Mouse (Mus musculus) embryo, embryonic 10.5 days (tissue): ENCODE measurements at regions not wholly inside any gene's neighbourhood (a gene's known extent, or its start where the extent isn't known, plus 50 kb on each side); places are given as distances from the start of the nearest gene placed in this dataset.
"Not testable (repeated sequence)": the region's sequence is repeated elsewhere in the genome, so short reads cannot be mapped to it uniquely, and the experiment has no call there.

ENCODE experiments used
- DNase-seq: peaks from one replicate; pipeline ENCODE4 v3.0.0-alpha.2; 2015; ENCODE audit warnings: low spot score

DNA sequence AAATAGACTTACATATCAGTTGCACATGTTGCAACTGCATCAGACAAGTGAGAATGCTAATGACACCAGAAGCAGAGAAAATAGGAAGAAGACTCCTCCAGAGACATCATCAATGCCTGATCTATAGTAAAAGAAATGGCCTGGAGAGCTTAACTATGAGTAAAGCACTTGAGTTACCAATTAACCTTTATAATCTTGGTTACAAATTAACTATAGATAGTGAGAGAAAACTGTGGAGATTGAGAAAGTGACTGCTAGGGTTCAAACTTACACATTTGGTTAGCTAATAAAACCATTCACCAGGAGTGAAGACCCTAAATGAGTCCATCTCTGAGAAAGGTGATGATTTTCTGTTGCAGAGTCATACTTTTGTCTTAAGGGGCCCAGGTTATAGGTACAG lies 307.4 kb downstream of the Phex start:
- DNase-seq: no peak

DNA sequence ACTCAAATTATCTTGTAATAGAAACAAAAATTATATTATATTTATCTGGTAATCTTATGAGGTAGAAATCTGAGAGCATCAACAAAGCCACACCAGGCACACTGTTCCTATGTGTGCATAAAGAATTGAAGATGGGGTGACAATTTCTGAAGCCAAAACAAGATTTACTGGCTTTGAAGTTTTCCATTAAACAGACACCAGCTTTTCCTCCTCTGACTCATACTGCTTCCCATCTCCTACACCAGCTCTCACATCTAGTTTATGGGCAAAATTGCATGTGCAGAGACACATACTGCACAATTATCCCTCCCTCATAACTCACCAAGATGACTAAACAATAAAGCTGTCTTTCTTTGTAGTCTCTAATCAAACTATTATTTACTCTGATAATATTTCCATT lies 335.1 kb downstream of the Phex start:
- DNase-seq: no peak

- no peak for DNase-seq
Measured at GRCm38 (mm10) chrX:157079606-157080005, 335.5 kb downstream of the Phex start.

GRCm38 (mm10) chrX:157078061-157078460 lies 337.1 kb downstream of the Phex start:
- DNase-seq: not testable (repeated sequence)

- no peak for DNase-seq
Measured at GRCm38 (mm10) chrX:157076193-157076592, 338.9 kb downstream of the Phex start.

GRCm38 (mm10) chrX:157051629-157052315 lies 363.3 kb downstream of the Phex start:
- peak; percentile 4 for DNase-seq

DNA sequence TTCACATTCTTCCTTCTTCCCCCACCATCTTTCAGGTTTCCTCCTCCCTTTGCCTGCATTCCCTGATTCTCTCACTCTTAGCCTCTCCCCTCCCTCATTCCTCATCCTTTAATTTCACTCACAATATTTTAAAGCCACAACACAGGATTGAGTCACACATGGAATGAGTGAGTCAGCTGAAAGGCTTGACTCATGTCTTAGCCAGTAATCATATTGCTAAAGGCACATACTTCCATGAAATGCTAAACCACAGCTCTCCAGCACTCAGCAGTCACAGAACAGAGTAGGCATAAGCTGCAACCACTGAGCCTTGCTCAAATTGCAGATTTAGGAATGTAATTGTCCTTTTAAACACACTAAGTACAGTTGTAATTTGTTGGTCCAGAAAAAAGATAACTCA lies 386.2 kb downstream of the Phex start:
- DNase-seq: no peak

GRCm38 (mm10) chrX:157024343-157024742 lies 390.8 kb downstream of the Phex start:
- no peak for DNase-seq

GRCm38 (mm10) chrX:157021851-157022250 lies 393.3 kb downstream of the Phex start:
- DNase-seq: peak; percentile 1

- no peak for DNase-seq
Measured at GRCm38 (mm10) chrX:157020337-157020736, 394.8 kb downstream of the Phex start.

GRCm38 (mm10) chrX:156989986-156990518 lies 425.1 kb downstream of the Phex start:
- DNase-seq: peak; percentile 0

DNA sequence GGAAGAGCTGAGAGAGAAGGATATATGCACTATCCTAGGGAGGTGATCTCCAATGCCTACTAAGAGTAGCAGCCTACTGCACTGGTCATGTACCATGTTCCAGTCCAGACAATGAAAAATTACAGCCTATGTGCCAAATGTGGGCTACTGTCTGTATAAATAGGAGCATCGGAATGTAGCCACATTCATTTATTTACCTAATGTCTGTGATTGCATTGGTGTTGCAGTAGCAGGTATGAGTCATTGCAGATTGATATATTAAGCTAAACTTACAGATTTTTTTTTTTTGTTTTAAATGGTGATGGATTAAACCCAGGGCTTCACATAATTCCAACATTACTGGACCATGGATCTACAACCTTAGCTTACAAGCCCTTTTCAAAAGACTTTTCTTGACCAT lies 468.0 kb downstream of the Phex start:
- no peak for DNase-seq

- DNase-seq: no peak
Measured at GRCm38 (mm10) chrX:156944223-156944622, 470.9 kb downstream of the Phex start.

GRCm38 (mm10) chrX:156913363-156913762 lies 501.7 kb downstream of the Phex start:
- DNase-seq: peak; percentile 3
